Mouse (Mus musculus): ENCODE measurements around the gene 1700029F12Rik.

DNA sequence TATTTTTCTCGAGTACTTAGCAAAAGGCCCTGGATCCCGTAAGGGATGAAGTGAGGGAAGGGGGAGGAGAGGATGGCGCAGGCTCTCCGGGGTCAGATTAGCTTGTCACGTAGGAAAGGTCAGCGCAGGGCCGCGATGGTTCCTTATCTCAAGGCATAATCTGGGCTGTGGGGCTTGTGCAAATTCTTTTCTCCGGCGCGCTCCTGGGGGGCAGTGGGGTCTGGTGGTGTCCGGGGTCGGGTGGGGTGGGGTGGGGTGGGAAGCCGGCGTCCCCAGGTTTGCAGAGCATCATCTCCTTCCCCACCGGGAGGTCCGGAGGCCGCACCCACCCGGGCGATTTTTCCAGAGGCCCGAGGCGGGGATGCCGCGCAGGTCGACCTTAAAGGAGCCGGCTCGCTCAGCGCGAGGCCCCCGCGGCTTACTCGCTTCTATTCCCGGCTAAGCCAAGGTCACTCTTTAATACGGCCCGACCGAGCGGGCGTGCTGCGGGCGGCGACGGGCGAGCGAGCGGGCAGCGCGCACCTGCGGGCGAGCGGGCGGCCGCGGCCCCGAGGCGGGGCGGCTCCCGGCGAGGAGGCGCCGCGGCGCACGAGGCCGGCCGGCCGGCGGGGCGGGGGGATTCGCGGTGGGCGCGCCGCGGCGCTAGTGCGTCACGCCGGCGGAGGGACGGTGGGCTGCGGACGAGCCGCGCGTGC is 36.9 kb upstream of the 1700029F12Rik start:
- TF ChIP-seq TAL1 (IDR thresholded peaks at IDR 0.05; ENCODE audit: low read length) (no peak), GATA1 (IDR thresholded peaks at IDR 0.05; ENCODE audit: low read depth, low read length) (no peak), EP300 (IDR thresholded peaks at IDR 0.05; ENCODE audit: low read depth in 1 of 2, low read length in 2 of 2) (no peak), CTCF (IDR thresholded peaks at IDR 0.05 in 2 of 3, conservative IDR thresholded peaks at IDR 0.05 in 1 of 3; ENCODE audit: control insufficient read depth in 1 of 3, insufficient read depth in 1 of 3, low read depth in 2 of 3, low read length in 3 of 3, poor library complexity in 1 of 3, severe bottlenecking in 1 of 3) (no peak), UBTF (IDR thresholded peaks at IDR 0.05; ENCODE audit: borderline replicate concordance, insufficient read depth, low read depth, low read length) (no peak), USF1 (IDR thresholded peaks at IDR 0.05; ENCODE audit: low read depth, low read length) (no peak), GABPA (IDR thresholded peaks at IDR 0.05; ENCODE audit: low read depth, low read length) (no peak), RCOR1 (IDR thresholded peaks at IDR 0.05; ENCODE audit: low read depth, low read length) (no peak)

Data from MEL (cell line).